Mouse (Mus musculus) heart, adult 2 months (tissue): ENCODE results near the gene Nek8.

Source experiments
- CTCF ChIP-seq: fragments of 200-600 bp; IDR thresholded peaks from 2 replicates; pipeline ENCODE4 v1.8.1; 2022; ENCODE audit warnings: antibody characterized with exemption, mild to moderate bottlenecking, moderate library complexity
- EP300 ChIP-seq: fragments of 200-500 bp; IDR thresholded peaks from 2 replicates; pipeline ENCODE4 v1.6.1; 2011; ENCODE audit warnings: low read depth, low read length, control low read depth; ENCODE audit not compliant: insufficient read depth

GRCm38 (mm10) chr11:78209886-78210285 lies 33.4 kb upstream of the Nek8 start:
- no peak for TF ChIP-seq EP300
- no peak for TF ChIP-seq CTCF
